18 mouse cellular contexts compared by ENCODE assay signal in genomic region chr10:21858437-21858974, GRCm38 (mm10). TPM values are rescaled to one million over a fixed set of nuclear protein-coding genes. Genes with fewer than 3 reads are reported as not detected.
DNase-seq lines count a peak whose midpoint lies in the region; ATAC-seq and TF ChIP-seq lines count a peak whose summit lies in the region.
"Had no signal": no experiment of that assay in that cellular context is flagged by ENCODE, and none has a peak within 500 bp of the region (broad histone marks: within the 10 kb centered on the region; RNA-seq: fewer than 3 reads in every experiment).

No protein-coding gene starts in this region.

- H3K4me3 ChIP-seq in lung, embryonic 14.5 days (ENCODE audit: low read depth, low read length) = no peak overlapping the region
- no peak overlapping the region for H3K4me3 ChIP-seq in brown adipose tissue, adult 24 weeks (ENCODE audit: insufficient read depth, low read depth, low read length)
- H3K4me3 ChIP-seq in intestine, postnatal 0 days (ENCODE audit: low read depth, low read length) = no peak overlapping the region
- H3K4me3 ChIP-seq: embryonic facial prominence, embryonic 12.5 days; forebrain, embryonic 15.5 days; heart, embryonic 10.5 days had no signal

- H3K36me3 ChIP-seq in lung, embryonic 14.5 days (ENCODE audit: insufficient read depth) = no peaks in the 10 kb centered on the region
- H3K36me3 ChIP-seq in intestine, postnatal 0 days (ENCODE audit: control insufficient read depth, insufficient read depth) = no peaks in the 10 kb centered on the region
- H3K36me3 ChIP-seq: embryonic facial prominence, embryonic 12.5 days; forebrain, embryonic 15.5 days; heart, embryonic 10.5 days had no signal

- peak; percentile 23 for DNase-seq in embryo, embryonic 10 days (ENCODE audit: low spot score)
- no peak for DNase-seq in embryo, embryonic 9.5 days (ENCODE audit: extremely low spot score)
- peak; percentile 28 for DNase-seq in lung, embryonic 14.5 days
- DNase-seq in lung, postnatal 25 days (ENCODE audit: low spot score) = no peak
- DNase-seq in ovary, adult 18-20 months (ENCODE audit: low spot score) = no peak
- no peak for DNase-seq in T-cell, adult 2 months (ENCODE audit: low spot score)
- DNase-seq: cerebellum, adult 2 months; cerebellum, postnatal 10 days; embryo, embryonic 11 days; heart, adult 11 months; kidney, adult 18-20 months had no signal

- 37% methylated on average over 7 of the region's 7 CpGs for WGBS in lung, embryonic 14.5 days
- WGBS in intestine, postnatal 0 days = 27% methylated on average over 7 of the region's 7 CpGs

- no peak for ATAC-seq in lung, embryonic 14.5 days (ENCODE audit: insufficient read depth)
- ATAC-seq in intestine, postnatal 0 days = peak; percentile 33; the same call in 1 of the 2 replicates
- ATAC-seq: forebrain, embryonic 15.5 days; Patski had no signal

- H3K27me3 ChIP-seq in lung, embryonic 14.5 days (ENCODE audit: insufficient read depth, low read length) = no peaks in the 10 kb centered on the region
- H3K27me3 ChIP-seq in intestine, postnatal 0 days (replicated peaks; ENCODE audit: control insufficient read depth, insufficient read depth, low read length) = no peaks in the 10 kb centered on the region
- H3K27me3 ChIP-seq: embryonic facial prominence, embryonic 12.5 days; forebrain, embryonic 15.5 days; Patski had no signal

- no peak overlapping the region for H3K4me2 ChIP-seq in lung, embryonic 14.5 days
- H3K4me2 ChIP-seq in intestine, postnatal 0 days (replicated peaks; ENCODE audit: low read depth) = no peak overlapping the region
- H3K4me2 ChIP-seq: embryonic facial prominence, embryonic 12.5 days; forebrain, embryonic 15.5 days; hindbrain, embryonic 14.5 days had no signal

- no peaks in the 10 kb centered on the region for H3K9me3 ChIP-seq in lung, embryonic 14.5 days (ENCODE audit: low read depth, low read length)
- H3K9me3 ChIP-seq in intestine, postnatal 0 days (ENCODE audit: control insufficient read depth) = no peaks in the 10 kb centered on the region
- H3K9me3 ChIP-seq: embryonic facial prominence, embryonic 12.5 days; forebrain, embryonic 15.5 days; heart, embryonic 10.5 days had no signal

- no peak overlapping the region for H3K27ac ChIP-seq in lung, embryonic 14.5 days (ENCODE audit: low read depth)
- peak overlapping the region; percentile 24; the same call in 1 of the 2 replicates for H3K27ac ChIP-seq in brown adipose tissue, adult 24 weeks (replicated peaks; ENCODE audit: low read depth, low read length)
- H3K27ac ChIP-seq in intestine, postnatal 0 days (ENCODE audit: low read depth, low read length) = no peak overlapping the region
- H3K27ac ChIP-seq: embryonic facial prominence, embryonic 12.5 days; forebrain, embryonic 15.5 days; heart, embryonic 10.5 days; hindbrain, embryonic 14.5 days had no signal

- H3K4me1 ChIP-seq in lung, embryonic 14.5 days (ENCODE audit: insufficient read depth) = no peaks in the 10 kb centered on the region
- peaks cover 11% of the 10 kb centered on the region; the same call in 1 of the 2 replicates for H3K4me1 ChIP-seq in brown adipose tissue, adult 24 weeks (ENCODE audit: control insufficient read depth, insufficient read depth, insufficient read length, low read length)
- no peaks in the 10 kb centered on the region for H3K4me1 ChIP-seq in intestine, postnatal 0 days (replicated peaks; ENCODE audit: control insufficient read depth, insufficient read depth, low read length)
- H3K4me1 ChIP-seq: embryonic facial prominence, embryonic 12.5 days had no signal

- H3K9ac ChIP-seq in lung, embryonic 14.5 days = no peak overlapping the region
- no peak overlapping the region for H3K9ac ChIP-seq in intestine, postnatal 0 days (ENCODE audit: low read depth, low read length)
- H3K9ac ChIP-seq: embryonic facial prominence, embryonic 12.5 days; forebrain, embryonic 15.5 days; hindbrain, embryonic 14.5 days had no signal

- TF ChIP-seq CTCF in lung, embryonic 14.5 days (IDR thresholded peaks at IDR 0.05; ENCODE audit: low read depth) = no peak
- no peak for TF ChIP-seq CTCF in intestine, postnatal 0 days (IDR thresholded peaks at IDR 0.05; ENCODE audit: low read depth)

RNA-seq across cellular contexts. Expression of gene Sgk1, which starts 23.5 kb away (rescaled TPM):
- 32.6 and 36.6 TPM in 2 replicates for polyA plus RNA-seq in lung, embryonic 14.5 days (2014; fragmentation: Nextera tagmentation; extraction: Ambion mirVana)
- polyA plus RNA-seq in brown adipose tissue, adult 24 weeks (2012; ENCODE audit: insufficient read depth, insufficient read length, missing spikeins) = 27.6 and 37.6 TPM in 2 replicates
- polyA plus RNA-seq in intestine, postnatal 0 days (2015; fragmentation: Nextera tagmentation; extraction: Ambion mirVana) = 118 and 162 TPM in 2 replicates

Comparison
In these comparisons a context has a peak if more than half of its experiments do, and no peak if none do; other contexts are left out.
1. DNase-seq: peak in embryo, embryonic 10 days (single experiment) and lung, embryonic 14.5 days (single experiment); none in embryo, embryonic 9.5 days (single experiment), lung, postnatal 25 days (single experiment), ovary, adult 18-20 months (single experiment) and T-cell, adult 2 months (single experiment).